Mouse (Mus musculus) c-Kit-positive CD71-positive TER-119-negative erythroid progenitor cells, embryonic 14.5 days (primary cell): ENCODE measurements around the gene Ston2.
A peak's percentile ranks its signal among the peaks of the same experiment; 100 is the strongest.

ENCODE experiments used
- DNase-seq: peaks from one replicate; pipeline ENCODE4 v3.0.0-alpha.2; 2013; ENCODE audit warnings: low read depth

Gene Ston2

DNA sequence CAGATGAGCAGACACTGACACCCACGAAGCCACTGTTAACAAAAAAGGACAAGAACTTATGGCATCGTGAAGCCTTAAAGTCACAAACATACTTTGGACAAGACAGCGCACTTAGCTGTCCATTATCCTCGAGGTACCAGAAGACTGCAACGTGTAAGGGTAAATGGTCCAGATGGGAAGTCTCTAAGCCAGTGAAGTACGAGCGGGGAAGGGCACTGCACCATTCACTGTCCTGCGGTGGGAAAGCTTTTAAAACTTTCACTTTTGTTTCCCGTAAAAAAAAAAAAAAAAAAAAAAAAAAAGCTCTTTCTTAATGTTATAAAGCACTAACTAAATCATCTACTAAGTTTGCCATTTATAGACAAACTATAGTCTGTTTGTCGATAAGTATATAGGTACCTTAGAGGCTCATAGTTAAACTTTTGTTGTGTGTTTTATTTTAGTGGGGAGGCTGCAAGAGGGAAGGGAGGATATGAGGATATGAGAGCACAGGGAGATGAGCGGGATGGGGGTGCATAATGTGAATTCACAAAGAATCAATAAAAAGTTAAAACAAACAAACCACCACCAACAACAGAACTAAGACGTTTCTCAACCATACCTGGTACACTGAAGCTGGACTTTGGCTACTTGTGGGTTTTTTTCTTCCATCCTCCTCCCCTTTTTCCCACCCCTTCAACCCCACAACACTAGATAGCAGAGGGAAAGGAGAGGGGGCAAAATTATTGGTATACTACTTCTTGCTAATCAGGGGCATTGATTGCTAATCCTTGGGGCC is 127.4 kb downstream of the Ston2 start:
- DNase-seq = no peak

DNA sequence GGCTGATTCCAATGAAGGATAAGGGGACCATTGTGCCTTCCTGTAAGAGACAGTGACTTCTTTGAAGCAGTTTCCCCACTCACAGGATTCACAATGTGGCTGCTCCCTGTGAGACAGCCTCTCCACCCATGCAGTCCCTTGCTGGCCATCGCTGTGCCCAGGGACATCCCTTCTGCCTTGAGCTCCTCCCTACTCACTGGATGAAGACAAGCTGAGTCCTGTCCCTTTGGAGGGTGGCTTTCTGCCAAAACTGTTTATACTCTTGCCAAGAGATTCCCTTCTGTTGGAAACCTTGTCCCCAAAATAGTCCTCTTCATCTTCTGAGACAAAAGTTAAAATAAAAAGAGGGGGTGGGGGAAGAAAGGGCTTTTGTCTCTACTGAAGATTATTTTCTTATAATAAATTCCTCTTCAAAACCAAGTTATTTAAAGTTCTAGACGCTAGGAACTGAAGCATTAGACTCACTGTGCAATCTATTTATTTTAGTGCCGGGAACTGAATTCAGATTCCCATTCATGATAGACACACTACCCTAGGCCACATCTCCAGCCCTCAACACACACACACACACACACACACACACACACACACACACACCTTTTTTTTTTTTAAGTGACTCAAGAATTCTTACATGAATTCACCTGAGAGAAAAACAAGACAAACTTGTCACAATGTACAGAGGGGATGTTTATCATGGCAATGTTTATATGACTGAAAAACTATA is 133.6 kb downstream of the Ston2 start:
- DNase-seq = no peak

DNA sequence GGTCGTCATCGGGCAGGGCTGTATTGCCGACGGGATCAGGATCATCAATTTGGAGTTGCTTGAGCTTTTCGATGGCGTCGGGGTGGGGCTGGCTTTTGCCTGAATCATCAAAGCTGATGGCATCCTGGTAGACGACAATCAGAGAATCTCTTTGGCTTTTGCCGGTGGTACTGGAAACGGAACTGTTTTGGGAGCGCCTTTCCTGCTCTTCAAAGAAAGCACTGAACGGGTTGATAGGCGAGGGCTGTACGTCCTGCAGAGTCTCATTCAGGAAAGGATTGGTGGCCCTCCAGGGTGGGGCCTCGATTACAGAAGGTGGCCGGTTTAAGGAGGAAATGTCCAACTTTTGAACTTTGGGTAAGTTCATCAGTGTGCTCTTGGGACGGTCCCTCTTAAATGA is 139.8 kb downstream of the Ston2 start:
- DNase-seq = no peak

DNA sequence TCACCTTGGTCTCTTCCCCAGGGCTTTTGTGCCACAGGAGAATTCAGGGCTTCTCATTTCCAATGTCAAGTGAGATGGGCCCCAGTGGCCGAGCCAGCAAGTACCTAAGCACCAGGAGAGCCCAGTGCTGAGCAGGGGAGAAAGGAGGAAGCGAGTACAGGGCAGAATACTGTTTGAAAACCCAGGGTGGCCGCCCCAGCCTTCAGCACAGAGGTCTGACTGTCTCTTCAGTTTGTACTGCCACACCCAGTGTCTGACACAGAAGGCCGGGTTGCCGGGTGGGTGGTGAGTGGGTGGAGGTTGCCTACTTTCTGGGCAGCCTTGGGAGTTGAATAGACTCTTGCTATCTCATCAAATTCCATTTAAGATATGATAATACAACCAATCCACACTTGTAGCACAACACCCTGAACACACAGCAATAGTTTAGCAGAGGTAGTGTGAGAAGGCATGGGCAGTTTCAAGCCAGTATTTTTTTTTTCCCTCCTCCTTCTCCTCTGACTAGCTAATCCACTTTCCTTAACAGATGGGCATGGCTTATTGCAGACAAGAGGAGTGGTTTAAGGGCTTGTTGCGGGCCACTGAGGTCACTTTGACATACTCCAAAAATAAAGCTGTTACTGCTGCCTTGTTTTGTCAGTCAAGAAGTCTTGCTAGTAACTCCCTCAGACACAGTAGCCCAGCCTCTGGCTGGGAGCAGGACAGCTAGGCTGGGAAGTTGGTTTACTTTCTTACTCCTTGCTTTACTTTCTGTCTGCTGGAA is 142.6 kb downstream of the Ston2 start:
- peak; percentile 22 for DNase-seq

DNA sequence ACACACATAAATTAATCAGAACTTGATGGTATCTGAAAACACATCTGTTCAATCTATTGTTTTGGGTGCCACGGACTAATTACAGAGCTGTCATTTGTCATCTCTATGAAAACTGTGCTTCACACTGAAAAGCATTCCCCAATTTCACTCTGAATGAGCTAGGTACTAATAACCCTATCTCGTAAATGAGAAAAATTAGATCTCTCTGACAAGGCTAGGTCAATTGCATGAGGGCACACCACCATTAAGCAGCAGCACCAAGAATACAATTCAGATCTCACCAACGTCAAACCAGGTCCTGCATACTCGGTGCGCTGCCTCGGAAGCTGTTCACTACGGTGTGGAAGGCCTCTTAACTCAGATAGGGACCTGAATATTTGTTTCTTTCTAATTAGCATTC is 145.0 kb downstream of the Ston2 start:
- DNase-seq = no peak

DNA sequence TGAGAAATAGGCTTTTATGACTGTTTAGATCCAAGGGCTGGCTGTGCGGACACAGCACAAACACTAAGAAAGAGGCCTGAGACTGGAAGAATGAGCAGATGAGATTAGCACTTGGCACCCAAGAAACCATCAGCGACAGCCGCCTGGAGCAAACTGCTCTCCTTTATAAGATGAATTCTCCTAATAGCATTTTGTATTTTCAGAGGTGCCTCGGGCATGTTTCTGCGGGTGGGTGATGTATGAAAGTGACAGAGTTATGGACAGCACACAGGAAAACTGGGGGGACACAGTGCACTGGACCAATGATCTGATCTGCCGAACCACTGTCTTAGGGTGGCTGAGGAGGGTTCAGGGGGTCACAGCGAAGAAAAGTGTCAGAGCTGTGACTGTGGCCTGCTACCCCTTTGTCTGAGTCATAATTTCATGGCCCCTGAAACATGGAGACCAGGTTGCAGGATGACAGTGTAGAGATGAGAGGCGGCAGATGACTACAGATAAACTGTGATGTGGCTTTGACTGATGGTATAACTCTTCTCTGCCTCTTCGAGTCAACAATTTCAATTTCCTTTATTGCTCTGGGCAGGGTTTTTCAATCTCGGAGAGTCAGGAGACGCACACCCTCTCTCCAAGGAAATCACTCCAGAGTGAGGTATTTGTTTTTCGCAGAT is 145.6 kb downstream of the Ston2 start:
- DNase-seq = no peak

DNA sequence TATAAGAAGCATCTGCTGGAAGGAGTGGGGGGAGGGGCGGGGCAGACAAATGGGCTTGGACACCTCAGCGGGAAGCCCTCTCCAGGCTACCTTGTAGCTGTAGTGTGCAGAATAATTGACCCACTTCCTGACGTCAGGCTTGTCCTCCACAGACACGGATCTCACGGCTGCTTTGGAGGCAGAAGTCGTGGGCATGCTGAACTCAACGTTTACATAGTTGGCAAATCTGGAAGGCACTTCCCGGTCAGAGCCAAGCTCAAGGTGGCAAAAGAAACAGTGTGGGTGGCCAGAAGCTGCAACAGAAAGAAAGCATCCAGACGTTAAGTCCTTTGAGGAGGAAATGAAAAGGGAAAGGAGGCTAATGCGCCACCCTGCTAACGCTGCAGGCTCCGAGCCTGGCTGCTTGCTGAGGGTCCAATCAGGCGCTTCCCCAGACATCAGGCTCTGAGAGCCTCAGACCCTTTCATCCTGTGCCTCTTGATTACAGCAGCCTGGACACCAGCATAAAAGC is 146.5 kb downstream of the Ston2 start:
- no peak for DNase-seq

DNA sequence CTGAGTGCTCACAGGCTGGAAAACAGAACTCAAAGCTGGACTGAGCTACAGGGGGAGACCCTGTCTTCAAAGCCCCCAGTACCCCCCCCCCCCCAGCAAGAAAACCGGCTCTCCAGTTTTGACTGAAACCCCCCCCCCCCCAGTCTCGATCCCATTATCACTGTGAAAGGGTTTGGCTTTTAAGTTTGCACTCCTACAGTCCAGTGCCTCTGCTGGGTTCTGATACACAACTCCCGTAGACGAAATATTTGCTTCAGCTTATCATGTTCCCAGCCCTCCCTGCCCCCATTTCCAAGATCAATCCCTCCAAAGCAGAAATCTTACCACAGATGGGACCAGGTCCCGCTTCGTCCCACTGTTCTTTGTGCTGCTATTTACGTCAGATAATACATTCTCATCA is 147.1 kb downstream of the Ston2 start:
- DNase-seq = no peak

DNA sequence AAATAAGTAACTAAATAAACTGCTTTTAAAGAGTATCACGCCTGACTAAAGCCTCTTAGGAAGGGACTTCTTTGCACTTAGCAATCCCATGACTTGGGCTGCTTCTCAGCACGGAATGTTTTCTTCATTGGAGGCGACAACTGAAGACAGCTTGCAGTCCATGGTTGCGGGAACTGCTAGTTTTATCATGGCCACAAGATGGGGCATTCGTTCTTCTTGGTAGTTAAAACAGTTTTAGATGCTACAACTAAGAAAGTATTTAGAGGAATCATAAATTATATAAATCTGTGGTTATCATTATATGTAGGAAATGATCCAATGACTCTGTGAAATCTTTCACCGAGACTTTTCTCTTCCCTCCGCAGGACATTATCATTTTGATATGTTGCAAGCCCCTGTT is 147.5 kb downstream of the Ston2 start:
- DNase-seq = peak; percentile 24

DNA sequence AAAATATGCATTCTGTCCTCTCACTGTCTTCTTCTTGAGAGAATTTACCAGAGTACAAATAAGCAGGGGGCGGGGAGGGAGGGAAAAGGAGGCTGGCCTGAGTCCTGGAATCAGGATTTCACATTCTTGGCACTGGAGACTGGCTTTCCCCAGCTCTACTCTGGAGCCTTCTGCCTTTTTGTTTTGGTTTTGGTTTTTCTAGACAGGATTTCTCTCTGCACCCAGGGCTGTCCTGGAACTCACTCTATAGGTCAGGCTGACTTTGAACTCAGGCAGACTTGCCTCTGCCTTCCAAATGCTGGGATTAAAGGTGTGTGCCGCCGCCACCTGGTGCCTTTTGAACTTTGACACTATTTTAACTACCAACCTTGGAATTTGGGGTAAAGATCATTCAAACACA is 149.8 kb downstream of the Ston2 start:
- DNase-seq = no peak

DNA sequence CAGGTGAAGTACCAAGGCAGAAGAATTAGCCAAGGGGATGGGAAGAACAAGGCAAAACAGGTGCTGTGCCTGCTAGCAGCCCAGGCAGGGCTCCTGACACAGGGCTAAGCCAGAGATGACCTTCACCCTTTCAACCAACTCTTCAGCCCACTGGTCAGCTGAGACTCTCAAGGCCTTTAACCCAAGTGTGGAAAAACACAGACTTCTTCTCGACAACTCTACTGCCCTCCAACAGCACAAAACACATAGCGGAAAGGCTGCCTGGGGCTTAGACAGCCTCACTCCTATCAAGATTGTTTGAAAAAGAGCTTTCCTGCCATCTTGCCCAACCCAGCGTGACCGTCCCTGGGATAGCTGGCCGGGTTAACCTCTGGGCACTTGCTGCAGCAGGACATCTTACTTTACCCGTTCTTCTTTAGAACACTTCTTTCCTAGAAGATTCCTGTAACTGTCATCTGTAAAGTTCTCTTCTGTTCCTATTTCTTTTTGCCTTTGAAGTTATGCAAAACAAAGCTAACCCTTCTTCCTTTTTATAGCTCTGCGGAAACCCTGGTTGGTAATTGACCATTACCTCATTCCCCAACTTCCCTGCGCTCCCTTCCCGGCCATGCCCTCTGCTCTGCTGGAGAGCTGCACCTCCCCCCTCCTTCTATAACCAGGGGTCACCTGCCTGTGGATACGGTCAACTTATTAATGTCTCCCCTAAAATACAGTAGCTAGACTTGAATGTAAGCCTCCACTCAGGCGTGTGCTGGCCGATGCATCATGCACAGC is 150.9 kb downstream of the Ston2 start:
- no peak for DNase-seq

DNA sequence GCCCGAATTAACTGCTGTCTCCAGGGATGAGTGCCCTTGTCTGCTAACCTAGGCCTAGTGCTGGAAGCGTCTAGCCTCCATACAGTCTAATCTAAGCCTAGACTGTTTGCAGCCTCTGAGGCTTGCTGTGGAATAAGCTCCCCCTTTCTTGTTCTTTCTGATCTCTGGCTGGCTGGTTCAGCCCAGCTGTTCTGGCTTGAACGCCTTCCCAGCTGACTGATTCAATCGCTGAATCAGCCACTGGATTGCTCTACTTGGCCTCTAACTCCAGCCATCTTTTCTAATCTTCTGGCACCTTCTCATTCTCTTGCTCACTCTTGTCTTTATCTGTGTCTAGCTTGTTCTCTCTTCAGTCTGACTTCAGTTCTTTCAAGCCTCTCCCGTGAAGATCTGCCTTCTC is 161.7 kb downstream of the Ston2 start:
- DNase-seq = no peak

DNA sequence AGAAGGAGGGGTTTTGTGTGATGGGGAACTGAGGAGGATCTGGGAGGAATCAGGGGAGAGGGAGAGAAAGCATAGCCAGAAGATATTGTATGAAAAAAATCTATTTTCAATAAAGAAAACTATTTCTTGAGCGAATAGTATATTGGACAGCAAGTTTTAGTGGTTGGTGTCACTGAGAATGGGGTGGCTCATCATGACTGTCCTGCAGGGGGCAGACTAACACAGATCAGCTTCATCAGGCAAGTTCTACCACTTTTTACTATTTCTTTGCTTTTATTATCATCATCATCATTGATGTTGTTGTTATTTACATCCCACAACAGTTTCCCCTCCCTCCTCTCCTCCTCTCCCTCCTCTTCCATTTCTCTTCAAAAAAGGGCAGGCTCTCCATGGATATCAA is 163.2 kb downstream of the Ston2 start:
- peak; percentile 36 for DNase-seq

DNA sequence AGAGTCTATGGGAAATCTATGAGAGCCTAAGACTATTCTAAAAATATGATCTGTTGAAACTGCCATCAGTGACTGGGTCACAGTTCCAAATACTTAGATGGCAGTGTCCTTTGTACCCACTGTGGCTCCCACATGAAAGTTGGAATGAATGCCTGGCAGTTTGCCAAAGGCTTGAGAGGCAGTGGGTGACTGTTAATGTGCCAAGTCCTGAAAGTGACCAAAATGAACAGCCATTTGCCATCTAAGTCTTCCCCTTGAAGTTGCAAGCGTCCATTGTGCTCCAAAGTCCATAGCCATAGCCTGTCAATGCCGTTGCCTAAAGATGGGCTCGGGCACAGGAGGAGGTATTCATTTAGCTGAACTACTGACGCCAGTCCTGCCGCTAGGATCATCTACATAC is 178.8 kb downstream of the Ston2 start:
- DNase-seq = no peak

DNA sequence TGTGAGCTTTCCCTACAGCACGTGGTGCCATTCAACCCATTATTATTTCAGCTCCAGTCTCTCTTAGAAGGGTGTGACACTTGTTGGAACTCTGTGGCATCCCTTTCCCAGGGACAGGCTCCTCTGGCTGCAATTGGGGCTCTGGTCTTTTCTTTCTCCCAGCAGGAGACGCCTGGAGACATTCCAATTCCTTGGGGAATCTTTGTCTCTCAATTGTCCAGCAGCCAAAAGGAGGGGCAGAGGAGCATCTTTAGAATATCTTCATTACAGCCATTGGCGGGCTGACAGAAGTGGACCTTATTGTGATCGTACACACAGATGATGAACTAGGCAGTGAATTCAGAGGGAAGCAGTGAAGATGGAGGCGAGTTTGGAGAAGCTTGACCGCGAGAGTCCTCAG is 180.5 kb downstream of the Ston2 start:
- DNase-seq = no peak

DNA sequence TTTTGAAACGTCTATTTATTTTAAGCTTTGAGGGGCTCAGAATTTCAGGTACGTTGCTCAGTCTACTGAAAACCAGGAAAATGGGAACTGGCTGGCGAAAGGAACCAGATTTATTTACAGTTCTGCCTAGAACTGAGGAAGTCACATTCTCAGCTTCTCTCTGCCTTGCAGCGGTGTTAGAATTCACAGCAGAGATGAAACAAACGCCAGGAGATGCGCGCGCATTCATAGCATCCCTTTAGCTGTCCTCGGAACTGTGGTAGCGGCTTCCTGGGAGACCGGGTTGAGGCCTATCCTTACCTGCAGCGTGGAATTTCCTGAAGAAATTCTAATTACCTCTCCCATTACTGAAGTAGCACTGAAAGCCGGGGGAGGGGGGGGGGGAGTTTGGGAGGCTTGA is 181.5 kb downstream of the Ston2 start:
- no peak for DNase-seq

DNA sequence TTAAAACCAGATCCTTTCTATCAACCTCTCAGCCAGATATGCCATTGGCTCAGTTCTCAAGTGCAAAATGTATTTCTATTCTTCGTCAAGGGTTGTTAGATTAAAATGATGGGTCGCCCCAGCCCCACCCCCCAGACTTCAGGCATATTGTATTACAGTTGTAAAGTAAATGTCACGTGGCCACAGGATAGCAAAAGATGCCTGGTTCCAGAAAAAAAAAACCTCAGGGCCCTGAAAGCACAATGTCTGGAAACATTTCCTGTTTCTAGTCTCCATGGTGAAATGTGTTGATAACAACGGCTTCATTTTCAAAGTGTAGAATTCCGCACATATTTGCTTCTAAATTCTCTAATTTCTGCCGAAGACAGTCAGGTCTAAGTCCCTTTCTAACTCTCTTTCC is 183.6 kb downstream of the Ston2 start:
- no peak for DNase-seq

DNA sequence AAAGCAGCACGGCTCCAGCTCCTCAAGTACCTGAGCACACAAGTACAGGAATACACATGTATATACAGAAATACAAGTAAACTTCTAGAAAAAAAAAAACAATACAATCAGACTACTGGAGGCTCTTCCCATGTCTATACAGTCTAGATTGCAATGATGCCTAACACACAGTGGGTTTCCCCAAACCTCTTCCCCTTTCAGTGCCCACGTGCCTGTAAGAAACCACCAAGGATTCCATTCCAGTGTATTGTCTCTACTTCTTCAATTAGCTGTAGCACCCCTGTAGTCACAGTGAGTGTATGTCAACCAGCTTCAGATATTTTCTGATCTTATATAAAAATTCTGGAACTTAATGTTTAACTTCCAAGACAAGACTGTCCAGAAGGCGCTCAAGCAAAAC is 196.1 kb downstream of the Ston2 start:
- no peak for DNase-seq

DNA sequence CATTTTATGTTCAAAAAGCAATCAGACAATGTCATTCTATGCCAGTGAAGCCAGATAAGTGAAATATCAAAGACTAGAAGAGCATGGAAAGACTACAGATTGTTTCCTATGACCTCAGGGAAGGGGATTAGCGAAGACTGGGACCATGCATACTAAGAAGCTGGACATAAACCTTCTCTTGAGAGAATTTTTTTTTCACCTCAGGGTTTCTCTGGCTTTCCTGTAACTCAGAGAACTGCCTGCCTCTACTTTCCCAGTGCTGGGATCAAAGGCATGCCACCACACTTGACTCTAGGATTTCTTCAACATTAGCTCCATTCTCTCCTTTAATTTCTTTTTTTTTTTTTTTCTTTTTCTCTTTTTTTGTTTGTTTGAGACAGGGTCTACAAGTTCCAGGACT is 197.0 kb downstream of the Ston2 start:
- no peak for DNase-seq

DNA sequence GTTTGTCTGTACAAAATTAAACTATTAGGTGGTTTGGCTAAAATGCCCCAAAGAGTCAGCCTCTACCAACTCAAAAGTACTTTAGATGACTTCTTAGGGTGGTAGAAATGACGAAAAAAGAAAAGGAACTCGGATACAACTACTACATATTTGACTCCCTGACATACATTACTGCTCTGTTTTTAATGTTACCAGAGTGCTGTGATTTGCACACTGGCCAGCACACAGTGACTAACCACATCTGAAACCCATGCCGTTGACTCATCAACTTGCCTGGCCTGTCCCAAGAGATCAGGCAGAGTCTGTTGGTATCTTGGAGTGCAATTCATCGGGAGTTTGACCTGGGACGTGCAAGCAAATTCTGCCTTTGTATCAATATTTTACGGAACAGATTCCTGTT is 197.5 kb downstream of the Ston2 start:
- DNase-seq = no peak

DNA sequence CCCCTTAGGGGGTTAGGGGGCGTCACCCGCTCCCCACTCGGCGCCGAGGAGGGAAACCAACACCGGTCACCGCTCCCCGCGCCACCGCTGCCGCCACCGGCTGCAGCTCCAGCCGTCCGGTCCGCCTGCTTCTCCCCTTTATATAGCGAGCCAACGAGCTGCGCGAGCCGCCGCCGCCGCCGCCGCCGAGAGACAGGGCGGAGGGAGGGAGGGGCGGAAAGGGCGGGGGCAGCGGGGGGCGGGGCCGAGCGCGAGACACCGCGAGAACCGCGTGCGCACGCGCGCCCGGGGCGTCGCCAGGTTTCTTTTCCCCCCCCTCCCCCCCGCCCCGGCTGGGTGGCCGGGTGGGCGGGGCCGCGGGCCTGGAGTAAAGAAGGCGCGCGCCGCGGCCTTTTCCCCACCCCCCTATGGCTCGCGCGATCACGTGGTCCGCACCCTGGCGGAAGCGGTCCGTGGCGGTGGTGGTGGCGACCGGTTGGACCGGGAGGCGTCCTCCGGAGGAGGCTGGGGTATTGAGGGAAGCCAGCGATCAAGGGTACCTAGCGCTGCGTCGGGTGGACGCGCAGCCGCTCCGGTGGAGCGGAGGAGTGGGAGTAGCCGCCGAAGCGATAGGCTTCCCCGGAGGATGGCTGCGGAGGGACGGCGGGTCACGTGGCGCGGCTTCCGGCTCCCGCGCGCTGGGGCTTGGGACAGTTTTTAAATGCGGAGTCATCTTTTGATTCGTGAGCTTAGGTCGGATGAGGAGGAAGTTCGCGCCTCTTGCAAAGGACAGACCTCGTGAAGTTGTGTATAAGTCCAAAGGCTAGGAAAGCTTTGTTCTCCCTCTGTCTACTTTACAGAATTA is 198.1 kb downstream of the Ston2 start, which contains the start of gene Gtf2a1:
Gene Gtf2a1, minus strand, starts transcription at position 641 of the 844 bp plus-strand sequence.
- DNase-seq = peak; percentile 87
